Mouse (Mus musculus) MEL (cell line): Measurements from ENCODE around the gene Nme2.

Experiments
- CTCF ChIP-seq, 3 experiments: IDR thresholded peaks in 2 of 3; conservative IDR thresholded peaks in 1 of 3; 2 replicates each; pipeline ENCODE4 v1.5.1; 2011 to 2012; ENCODE audit warnings: low read length in 3 of 3, low read depth in 2 of 3, mild to moderate bottlenecking in 2 of 3, improper control_type of control experiment in 1 of 3, inconsistent platforms in 1 of 3, mixed read lengths in 1 of 3, moderate library complexity in 1 of 3; ENCODE audit not compliant: control insufficient read depth in 1 of 3, insufficient read depth in 1 of 3, poor library complexity in 1 of 3, severe bottlenecking in 1 of 3
- EP300 ChIP-seq, 2 experiments: IDR thresholded peaks; 2 replicates each; pipeline ENCODE4 v1.6.1; 2011; ENCODE audit warnings: improper control_type of control experiment in 2 of 2, low read length in 2 of 2, low read depth in 1 of 2, mild to moderate bottlenecking in 1 of 2
- MYC ChIP-seq: IDR thresholded peaks from 2 replicates; pipeline ENCODE4 v1.6.1; 2011; ENCODE audit warnings: low read depth, mild to moderate bottlenecking, low read length, improper control_type of control experiment, moderate library complexity
- ZNF384 ChIP-seq: IDR thresholded peaks from 2 replicates; pipeline ENCODE4 v1.6.1; 2012; ENCODE audit warnings: low read depth, mild to moderate bottlenecking, inconsistent platforms, low read length, improper control_type of control experiment

DNA sequence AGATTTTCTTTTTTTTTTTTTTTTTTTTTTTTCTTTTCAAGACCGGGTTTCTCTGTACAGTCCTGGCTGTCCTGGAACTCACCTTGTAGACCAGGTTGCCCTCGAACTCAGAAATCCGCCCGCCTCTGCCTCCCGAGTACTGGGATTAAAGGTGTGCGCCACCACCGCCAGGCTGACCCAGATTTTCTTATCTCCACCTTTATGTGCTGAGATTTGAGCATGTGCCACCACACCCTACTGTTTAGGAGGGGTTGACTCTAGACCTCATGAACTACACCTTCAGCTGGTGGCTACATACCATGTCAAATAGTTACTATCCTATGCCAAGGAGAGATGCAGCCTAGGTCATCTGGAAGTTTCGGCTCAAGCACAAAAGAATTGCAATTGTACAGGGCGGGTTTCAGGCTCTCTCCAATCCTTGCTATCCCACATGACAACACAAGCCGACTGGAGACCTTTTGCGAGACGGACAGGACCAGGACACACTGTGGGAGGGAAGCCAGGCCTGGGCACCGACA, 1.3 kb downstream of the Nme2 start:
- TF ChIP-seq MYC (no peak; the same call in 1 of the 2 replicates), CTCF (IDR thresholded peaks at IDR 0.05 in 2 of 3, conservative IDR thresholded peaks at IDR 0.05 in 1 of 3; ENCODE audit: control insufficient read depth in 1 of 3, insufficient read depth in 1 of 3, low read depth in 2 of 3, low read length in 3 of 3, poor library complexity in 1 of 3, severe bottlenecking in 1 of 3) (no peak), EP300 (IDR thresholded peaks at IDR 0.05; ENCODE audit: low read depth in 1 of 2, low read length in 2 of 2) (no peak), ZNF384 (no peak)
